Mouse (Mus musculus): ENCODE data around the gene Nr2e3. TPM values are rescaled to one million over a fixed set of nuclear protein-coding genes. Genes with fewer than 3 reads are reported as not detected.
"Not testable (repeated sequence)": the region's sequence is repeated elsewhere in the genome, so short reads cannot be mapped to it uniquely, and the experiment has no call there.

The Nr2e3 gene
- total RNA-seq, 2 experiments from 2014 or later, result not detected

GRCm38 (mm10) chr9:59951001-59951750 is 9.3 kb downstream of the Nr2e3 start:
- no peak for ATAC-seq (replicated peaks; ENCODE audit: poor library complexity, severe bottlenecking)

GRCm38 (mm10) chr9:59949981-59950380 is 10.5 kb downstream of the Nr2e3 start:
- ATAC-seq (replicated peaks; ENCODE audit: poor library complexity, severe bottlenecking), result no peak

- ATAC-seq (replicated peaks; ENCODE audit: poor library complexity, severe bottlenecking), result no peak
Observed at GRCm38 (mm10) chr9:59949511-59949910, 10.9 kb downstream of the Nr2e3 start.

GRCm38 (mm10) chr9:59948691-59949250 is 11.7 kb downstream of the Nr2e3 start:
- ATAC-seq (replicated peaks; ENCODE audit: poor library complexity, severe bottlenecking), result no peak

GRCm38 (mm10) chr9:59948226-59948625 is 12.2 kb downstream of the Nr2e3 start:
- no peak for ATAC-seq (replicated peaks; ENCODE audit: poor library complexity, severe bottlenecking)

- no peak for ATAC-seq (replicated peaks; ENCODE audit: poor library complexity, severe bottlenecking)
Observed at GRCm38 (mm10) chr9:59947271-59947670, 13.2 kb downstream of the Nr2e3 start.

GRCm38 (mm10) chr9:59945241-59945640 is 15.2 kb downstream of the Nr2e3 start:
- ATAC-seq (replicated peaks; ENCODE audit: poor library complexity, severe bottlenecking), result no peak

GRCm38 (mm10) chr9:59943826-59944225 is 16.6 kb downstream of the Nr2e3 start:
- ATAC-seq (replicated peaks; ENCODE audit: poor library complexity, severe bottlenecking), result no peak

GRCm38 (mm10) chr9:59942501-59943085 is 17.9 kb downstream of the Nr2e3 start:
- no peak for ATAC-seq (replicated peaks; ENCODE audit: poor library complexity, severe bottlenecking)

GRCm38 (mm10) chr9:59941885-59942350 is 18.5 kb downstream of the Nr2e3 start:
- ATAC-seq (replicated peaks; ENCODE audit: poor library complexity, severe bottlenecking), result no peak

GRCm38 (mm10) chr9:59940913-59941884 is 19.3 kb downstream of the Nr2e3 start:
- no peak for ATAC-seq (replicated peaks; ENCODE audit: poor library complexity, severe bottlenecking)

- no peak for ATAC-seq (replicated peaks; ENCODE audit: poor library complexity, severe bottlenecking)
Observed at GRCm38 (mm10) chr9:59939691-59940090, 20.8 kb downstream of the Nr2e3 start.

GRCm38 (mm10) chr9:59938529-59938928 is 21.9 kb downstream of the Nr2e3 start:
- no peak for ATAC-seq (replicated peaks; ENCODE audit: poor library complexity, severe bottlenecking)

GRCm38 (mm10) chr9:59935866-59936265 is 24.6 kb downstream of the Nr2e3 start:
- not testable (repeated sequence) for ATAC-seq (replicated peaks; ENCODE audit: poor library complexity, severe bottlenecking)

GRCm38 (mm10) chr9:59930248-59930647 is 30.2 kb downstream of the Nr2e3 start:
- ATAC-seq (replicated peaks; ENCODE audit: poor library complexity, severe bottlenecking), result no peak

GRCm38 (mm10) chr9:59914761-59915160 is 45.7 kb downstream of the Nr2e3 start:
- no peak for ATAC-seq (replicated peaks; ENCODE audit: poor library complexity, severe bottlenecking)

GRCm38 (mm10) chr9:59903382-59903781 is 57.1 kb downstream of the Nr2e3 start:
- ATAC-seq (replicated peaks; ENCODE audit: poor library complexity, severe bottlenecking), result no peak
